Mouse (Mus musculus) liver, adult (tissue): ENCODE measurements around the gene Ret.

Source experiments
- GATA4 ChIP-seq: IDR thresholded peaks from 2 replicates; pipeline ENCODE4 v1.6.1; 2014; ENCODE audit warnings: mild to moderate bottlenecking, low read length; ENCODE audit not compliant: insufficient replicate concordance

Gene Ret

DNA sequence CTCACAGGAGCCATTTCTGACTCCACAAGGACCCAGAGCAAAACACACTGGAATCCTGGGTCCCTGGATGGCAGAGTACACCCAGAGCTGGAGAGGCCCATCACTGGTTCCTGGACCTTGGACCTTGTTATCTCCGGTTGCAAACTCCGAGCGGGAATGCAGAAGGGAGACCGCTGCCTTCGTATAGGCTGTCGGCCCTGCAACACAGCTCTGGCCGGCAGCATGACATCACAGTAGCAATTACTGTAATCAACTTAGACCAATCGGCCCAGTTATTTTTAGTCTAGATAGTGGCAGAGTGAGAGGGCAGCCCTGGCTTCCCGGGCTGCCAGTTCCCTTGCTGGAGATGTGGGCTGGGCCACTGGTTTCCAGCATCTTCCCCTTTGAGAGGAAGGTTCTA lies 8.9 kb downstream of the Ret start:
- TF ChIP-seq GATA4: no peak

DNA sequence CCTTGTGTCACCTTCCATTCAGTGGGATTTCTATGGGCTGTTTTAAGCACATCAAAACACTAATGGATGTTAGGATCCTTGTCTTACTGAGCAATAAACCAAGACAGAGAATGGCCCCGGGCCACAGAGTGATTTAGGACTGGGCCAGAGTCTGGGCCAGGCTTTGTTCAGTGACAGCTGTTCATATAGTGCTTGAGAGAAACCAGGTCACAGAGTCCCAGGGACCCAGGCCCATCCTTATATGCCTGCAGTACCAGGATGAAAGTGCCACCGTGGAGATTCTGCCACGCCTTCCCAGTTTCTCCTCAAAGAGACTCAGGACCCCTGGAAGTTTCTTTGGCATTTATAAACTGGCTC lies 10.3 kb downstream of the Ret start:
- TF ChIP-seq GATA4: no peak

DNA sequence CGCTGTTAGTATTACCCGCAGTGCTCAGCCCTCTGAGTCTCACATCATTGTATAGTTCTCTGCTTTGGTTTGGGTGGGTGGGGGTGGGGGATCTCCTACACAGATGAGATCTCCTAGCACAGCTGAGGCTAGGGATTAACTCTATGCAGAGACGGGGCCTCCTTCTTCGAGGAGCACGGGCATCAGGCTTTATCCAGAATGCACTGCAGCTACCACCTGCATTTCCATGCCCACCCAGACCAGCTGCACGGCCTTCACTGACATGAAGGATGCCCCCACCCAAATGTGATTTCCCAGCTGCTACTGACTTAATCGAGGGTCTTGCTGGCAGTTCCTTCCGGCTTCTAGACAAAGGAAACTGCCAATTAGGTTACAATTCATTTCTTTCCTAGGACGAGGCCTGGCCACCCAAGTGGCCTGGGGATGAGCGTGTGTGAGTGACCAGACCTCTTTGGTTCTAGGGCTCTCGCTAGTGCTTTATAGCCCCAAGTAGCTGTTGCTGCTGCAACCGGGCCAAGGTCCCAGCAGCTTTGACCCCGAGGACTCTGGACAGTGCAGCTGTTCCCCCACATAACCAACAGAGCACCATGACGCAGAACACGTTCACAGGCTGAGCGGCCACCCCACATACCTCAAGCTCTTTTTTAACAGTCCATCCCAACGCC lies 10.8 kb downstream of the Ret start:
- no peak for TF ChIP-seq GATA4

DNA sequence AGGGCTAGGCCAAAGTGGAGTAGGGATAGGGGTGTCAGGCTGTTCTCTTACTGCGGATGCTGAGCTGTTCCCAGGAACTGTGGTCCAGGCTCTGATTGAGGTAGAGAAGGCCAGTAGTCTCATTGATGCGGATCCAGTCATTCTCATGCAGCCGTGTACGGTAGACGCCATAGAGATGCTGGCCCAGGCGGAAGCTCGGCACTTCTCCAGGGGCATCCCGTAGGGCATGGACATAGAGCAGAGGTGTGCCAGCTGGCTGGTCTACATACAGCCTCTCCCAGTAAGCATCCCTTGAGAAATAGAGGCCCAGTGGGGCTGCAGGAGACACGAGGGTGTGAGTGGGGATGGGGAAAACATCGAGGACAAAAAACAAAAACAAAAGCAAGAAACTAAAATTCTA lies 13.4 kb downstream of the Ret start:
- TF ChIP-seq GATA4: no peak

DNA sequence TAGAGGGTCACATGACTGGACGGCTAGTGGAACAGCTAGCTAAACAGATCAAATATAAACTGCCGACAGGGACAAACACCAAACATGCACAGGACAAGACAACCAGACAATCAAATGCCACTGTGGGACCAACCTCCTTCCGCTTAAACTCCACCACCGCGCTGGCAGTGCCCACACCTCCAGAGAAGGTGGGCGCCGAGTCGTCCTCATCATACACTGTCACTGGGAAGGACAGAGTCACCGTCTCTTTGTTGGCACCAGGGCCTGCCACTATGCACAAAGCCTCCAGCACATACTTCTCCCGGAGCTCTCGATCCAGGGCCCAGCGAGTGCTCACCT lies 17.5 kb downstream of the Ret start:
- TF ChIP-seq GATA4: no peak

DNA sequence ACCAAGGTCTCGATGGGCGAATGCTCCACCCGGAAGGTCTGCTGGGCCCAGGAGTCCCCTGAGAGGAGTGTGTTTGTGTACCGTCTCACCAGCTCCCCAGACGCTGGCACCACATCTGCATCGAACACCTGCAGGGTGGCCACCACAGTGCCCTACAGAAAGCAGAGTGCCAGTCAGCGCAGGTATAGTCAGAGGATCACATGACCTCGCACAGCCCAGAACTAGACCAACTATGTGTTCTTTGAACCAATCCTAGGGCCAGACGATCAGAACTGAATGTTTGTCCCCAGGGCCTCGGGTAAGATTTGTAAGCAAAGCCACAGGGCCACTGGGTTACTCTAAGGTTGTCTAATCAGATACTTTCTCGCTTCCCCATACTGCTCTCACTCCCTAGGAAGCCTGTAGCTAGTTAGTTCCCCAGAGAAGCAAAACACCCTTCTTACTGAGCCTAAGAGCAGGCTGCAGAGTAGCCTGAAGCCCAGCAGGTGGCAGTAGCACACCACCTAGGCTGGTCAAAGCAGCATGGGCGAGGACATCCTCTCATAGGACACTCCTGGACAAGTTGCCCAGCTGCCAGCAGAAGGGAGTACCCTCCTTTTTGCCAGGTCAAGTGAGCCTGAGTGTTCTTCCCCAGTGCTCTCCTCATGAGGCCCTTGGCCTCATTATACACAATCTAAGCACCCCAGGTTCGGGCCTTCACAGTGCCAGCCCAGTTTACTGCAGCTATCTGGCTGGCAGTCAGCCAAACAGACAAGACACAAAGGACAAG lies 18.0 kb downstream of the Ret start:
- no peak for TF ChIP-seq GATA4

DNA sequence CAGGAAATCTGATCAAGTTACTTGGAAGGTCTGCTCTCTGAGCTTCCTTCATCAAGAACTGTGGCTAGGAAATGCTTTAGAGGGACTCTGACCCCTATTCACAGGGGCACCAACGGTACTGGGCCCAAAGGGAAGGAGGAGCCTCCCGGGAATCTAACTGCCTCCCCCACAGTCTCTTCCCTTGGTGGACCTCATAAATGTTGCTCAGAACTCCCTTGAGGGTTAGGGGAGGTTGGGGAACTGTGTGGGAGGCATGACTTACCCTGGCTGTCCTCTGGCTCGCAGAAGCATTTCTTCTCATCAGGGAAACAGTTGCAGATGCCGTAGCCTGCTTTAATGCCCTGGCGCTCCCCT lies 23.6 kb downstream of the Ret start:
- TF ChIP-seq GATA4: no peak

DNA sequence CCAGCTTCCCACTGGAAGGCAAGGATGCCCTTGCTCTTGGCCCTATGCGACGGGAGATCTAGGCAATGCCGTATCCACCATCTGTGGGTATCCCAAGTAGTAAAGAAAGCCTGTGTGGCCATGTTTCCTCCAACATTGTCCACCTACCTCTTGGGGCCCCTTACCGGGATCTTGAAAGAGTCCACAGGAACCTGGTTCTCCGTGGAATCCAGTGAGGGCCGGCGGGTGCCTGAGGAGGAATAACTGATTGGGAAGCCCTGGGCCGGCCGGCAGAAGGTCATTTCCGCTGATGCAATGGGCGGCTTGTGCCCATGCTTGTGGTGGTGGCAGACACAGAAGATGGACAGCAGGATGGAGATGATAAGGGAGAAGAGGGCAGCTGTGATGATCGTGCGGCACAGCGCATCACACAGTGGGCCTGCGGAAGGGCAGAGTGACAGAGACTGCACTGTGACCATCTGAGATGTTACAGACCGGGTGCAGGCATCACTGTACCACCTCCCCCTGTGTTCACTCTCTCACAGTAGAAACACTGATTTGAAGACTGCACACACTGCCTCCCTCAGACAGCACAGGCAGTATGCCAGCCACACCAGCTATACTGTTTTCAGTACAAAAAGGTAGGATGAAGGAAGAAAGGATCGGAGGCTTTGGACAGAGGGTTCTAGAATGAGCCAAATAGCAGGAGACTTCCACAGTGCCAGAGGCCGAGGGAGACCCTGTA lies 24.1 kb downstream of the Ret start:
- no peak for TF ChIP-seq GATA4

DNA sequence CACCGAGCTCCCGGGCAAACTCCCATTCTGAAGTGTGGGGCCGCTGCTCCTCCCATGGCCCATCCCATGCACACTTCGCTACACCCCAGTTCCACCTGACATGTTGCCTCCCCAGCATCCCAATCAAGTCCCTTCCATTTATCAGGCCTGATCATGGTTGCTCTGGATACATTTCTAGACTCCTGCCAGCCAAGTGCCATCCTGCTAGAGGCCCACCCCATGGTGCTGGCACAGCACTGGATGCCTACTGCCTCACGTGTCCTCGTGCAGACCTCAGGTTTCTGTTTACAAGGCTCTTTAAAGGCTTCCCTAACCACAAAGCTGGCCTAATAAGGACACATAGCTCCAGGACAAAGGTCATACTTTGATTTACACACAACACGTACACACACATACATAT lies 26.1 kb downstream of the Ret start:
- TF ChIP-seq GATA4: no peak

DNA sequence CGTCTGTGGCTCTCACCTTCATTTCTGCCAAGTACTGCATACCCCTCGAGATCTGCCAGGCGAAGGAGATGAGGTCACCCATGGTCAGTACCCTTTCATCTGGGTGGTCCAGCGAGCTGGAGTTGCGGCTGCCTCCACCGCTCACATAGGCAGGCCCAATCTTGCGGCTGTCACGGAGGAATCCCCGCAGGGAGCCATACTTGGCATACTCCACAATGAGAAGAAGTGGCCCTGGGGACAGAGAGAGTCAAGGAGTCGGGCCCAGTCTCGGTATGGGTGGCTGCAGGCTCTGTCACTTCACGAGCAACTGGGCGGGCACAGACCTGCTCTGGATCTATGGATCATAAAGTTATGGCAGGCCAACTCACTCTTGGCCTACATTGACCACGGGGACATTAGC lies 29.4 kb downstream of the Ret start:
- TF ChIP-seq GATA4: no peak

DNA sequence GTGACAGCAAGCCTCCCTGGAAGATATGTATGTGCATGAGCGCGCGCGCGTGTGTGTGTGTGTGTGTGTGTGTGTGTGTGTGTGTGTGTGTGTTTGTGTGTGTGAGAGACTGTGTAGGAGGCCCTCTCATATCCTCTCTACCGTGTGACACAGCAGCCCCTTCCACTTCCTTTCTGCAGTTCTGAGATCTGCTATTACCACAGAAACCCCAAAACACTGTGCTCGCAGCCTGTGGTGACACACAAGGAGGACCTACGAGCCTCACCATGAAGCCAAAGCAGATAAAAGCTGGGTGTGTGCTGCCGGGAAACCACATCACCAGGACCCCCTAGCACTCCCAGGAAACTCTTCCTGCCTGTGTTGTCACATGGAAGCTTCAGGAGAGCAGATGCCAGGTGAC lies 30.5 kb downstream of the Ret start:
- no peak for TF ChIP-seq GATA4

DNA sequence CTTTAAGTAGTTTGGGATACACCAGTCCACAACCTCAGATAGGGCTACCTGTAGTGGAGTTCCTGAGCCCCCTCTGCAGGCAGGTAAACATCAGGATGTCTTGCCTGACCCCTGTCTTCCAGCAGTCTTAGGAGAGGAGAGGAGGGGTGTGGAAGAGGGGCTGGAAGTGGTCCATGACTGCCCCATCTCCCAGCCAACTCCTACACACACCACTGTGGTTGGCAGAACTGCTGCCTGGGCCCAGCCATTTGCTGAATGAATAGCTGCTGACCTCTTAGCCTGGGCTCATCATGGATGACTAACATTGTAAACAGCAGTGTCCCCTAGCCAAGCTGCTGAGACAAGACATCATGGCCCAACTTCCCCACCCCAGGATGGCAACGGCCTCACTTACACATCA lies 32.0 kb downstream of the Ret start:
- TF ChIP-seq GATA4: no peak

DNA sequence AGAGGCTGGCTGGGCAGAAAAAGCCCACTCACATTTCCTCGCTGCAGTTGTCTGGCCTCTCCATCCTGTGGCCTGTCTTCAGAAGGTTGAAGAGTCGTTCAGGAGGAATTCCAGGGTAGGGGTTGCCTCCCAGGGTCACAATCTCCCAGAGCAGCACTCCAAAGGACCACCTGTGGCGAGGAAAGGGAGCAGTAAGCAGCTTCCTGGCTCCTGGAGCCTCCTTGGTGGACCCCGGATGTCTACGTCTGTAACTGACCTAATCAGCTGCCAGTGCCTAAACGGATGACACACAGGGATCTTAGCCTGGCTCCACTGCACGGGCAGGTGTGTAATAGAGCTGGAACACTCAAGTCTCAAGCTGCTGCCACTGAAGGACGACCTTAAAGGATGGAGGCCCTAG lies 32.8 kb downstream of the Ret start:
- TF ChIP-seq GATA4: no peak

DNA sequence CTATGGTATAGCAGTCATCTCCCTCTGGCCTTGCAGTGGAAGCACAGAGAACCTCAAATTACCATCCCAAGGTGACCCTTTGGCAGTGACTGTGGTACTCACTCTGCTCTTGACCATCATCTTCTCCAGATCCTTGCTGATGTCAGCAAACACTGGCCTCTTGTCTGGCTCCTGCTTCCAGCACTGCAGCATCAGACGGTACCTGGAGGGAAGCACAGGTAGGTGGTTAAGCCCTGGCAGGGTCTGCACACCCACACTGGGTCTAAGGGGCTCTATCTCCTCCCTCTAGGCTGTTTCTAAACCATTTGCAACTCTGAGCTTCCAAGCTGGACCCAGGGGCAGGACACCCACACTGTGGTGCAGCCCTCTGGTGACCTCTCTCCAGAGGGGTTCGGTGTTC lies 34.4 kb downstream of the Ret start:
- no peak for TF ChIP-seq GATA4

DNA sequence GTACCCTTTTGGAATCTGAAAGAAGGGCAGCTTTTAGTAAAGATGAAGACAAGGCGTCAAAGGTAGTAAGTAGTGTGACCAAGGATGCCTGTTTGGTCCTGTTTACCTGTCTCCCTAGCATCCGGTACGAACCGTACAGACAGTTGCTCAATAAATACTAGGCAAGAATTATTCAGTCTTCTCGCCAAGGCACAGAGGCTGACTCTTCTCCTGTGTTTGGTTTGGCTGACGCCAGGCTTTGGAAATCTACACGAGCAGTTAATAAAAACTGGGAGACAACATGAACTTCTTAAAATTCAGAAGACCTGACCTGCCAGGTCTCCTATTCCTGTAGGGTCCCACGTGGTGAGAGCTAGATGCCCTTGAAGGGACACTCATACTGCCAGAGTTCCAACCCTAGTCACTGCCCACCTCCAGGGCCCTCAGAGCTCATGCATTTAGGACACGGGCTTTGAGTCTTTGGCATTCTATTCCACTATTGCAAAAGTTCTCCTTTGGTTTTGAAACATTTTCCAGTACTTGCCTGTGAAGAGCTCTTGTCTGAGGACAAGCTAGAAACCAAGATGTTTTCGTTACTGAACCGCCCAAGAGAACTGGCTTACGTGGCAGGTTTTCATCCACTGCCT lies 34.9 kb downstream of the Ret start:
- no peak for TF ChIP-seq GATA4

DNA sequence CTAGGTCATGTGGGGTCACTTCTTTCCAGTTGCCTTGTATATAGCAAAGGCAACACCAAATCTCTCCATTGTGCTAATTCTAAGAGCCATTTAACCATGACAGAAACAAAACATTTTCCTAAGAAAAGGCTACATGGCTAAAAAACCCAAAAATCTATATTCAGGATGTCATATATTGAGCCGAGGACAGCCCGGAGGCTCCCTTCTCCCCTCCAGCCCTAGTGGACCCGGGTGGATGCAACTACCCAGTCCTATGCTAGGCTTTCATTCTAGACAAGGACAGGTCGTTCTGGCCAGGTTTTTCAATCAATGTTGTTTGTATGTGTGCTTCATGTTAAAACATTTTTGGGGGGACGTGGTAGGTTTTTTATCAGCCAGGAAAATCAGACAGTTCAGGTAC lies 44.4 kb downstream of the Ret start:
- no peak for TF ChIP-seq GATA4
